Mouse (Mus musculus) CD4-positive, CD25-positive, alpha-beta regulatory T cell, adult 2 months (primary cell): Measurements from ENCODE around the gene Col4a1.

Experiments
- DNase-seq: peaks from one replicate; pipeline ENCODE4 v3.0.0-alpha.2; 2012; ENCODE audit warnings: low read depth, low spot score

Col4a1 gene

GRCm38 (mm10) chr8:11298531-11299316 lies 13.9 kb downstream of the Col4a1 start:
- DNase-seq: no peak

GRCm38 (mm10) chr8:11297141-11297838 lies 15.3 kb downstream of the Col4a1 start:
- DNase-seq: no peak

- DNase-seq: no peak
Observed at GRCm38 (mm10) chr8:11296282-11296943, 16.2 kb downstream of the Col4a1 start.

- DNase-seq: no peak
Observed at GRCm38 (mm10) chr8:11292611-11293010, 20.0 kb downstream of the Col4a1 start.

GRCm38 (mm10) chr8:11290533-11290932 lies 22.1 kb downstream of the Col4a1 start:
- DNase-seq: no peak

GRCm38 (mm10) chr8:11288286-11288685 lies 24.3 kb downstream of the Col4a1 start:
- DNase-seq: no peak

- no peak for DNase-seq
Observed at GRCm38 (mm10) chr8:11287139-11287538, 25.5 kb downstream of the Col4a1 start.

GRCm38 (mm10) chr8:11285437-11285836 lies 27.2 kb downstream of the Col4a1 start:
- DNase-seq: no peak

- no peak for DNase-seq
Observed at GRCm38 (mm10) chr8:11283217-11283616, 29.4 kb downstream of the Col4a1 start.

- no peak for DNase-seq
Observed at GRCm38 (mm10) chr8:11282696-11283095, 29.9 kb downstream of the Col4a1 start.

GRCm38 (mm10) chr8:11282139-11282538 lies 30.5 kb downstream of the Col4a1 start:
- DNase-seq: no peak

- no peak for DNase-seq
Observed at GRCm38 (mm10) chr8:11280721-11281268, 31.8 kb downstream of the Col4a1 start.

- DNase-seq: no peak
Observed at GRCm38 (mm10) chr8:11279296-11279826, 33.3 kb downstream of the Col4a1 start.

- DNase-seq: no peak
Observed at GRCm38 (mm10) chr8:11278101-11278611, 34.5 kb downstream of the Col4a1 start.

- no peak for DNase-seq
Observed at GRCm38 (mm10) chr8:11277602-11278051, 35.0 kb downstream of the Col4a1 start.

- DNase-seq: no peak
Observed at GRCm38 (mm10) chr8:11276286-11276685, 36.3 kb downstream of the Col4a1 start.

- no peak for DNase-seq
Observed at GRCm38 (mm10) chr8:11274415-11274814, 38.2 kb downstream of the Col4a1 start.

- no peak for DNase-seq
Observed at GRCm38 (mm10) chr8:11273506-11274158, 39.0 kb downstream of the Col4a1 start.

- no peak for DNase-seq
Observed at GRCm38 (mm10) chr8:11272205-11272604, 40.4 kb downstream of the Col4a1 start.

GRCm38 (mm10) chr8:11270826-11271225 lies 41.8 kb downstream of the Col4a1 start:
- no peak for DNase-seq

- DNase-seq: no peak
Observed at GRCm38 (mm10) chr8:11268753-11269152, 43.9 kb downstream of the Col4a1 start.
